Mouse (Mus musculus): ENCODE measurements around the gene Nxph4.

DNA sequence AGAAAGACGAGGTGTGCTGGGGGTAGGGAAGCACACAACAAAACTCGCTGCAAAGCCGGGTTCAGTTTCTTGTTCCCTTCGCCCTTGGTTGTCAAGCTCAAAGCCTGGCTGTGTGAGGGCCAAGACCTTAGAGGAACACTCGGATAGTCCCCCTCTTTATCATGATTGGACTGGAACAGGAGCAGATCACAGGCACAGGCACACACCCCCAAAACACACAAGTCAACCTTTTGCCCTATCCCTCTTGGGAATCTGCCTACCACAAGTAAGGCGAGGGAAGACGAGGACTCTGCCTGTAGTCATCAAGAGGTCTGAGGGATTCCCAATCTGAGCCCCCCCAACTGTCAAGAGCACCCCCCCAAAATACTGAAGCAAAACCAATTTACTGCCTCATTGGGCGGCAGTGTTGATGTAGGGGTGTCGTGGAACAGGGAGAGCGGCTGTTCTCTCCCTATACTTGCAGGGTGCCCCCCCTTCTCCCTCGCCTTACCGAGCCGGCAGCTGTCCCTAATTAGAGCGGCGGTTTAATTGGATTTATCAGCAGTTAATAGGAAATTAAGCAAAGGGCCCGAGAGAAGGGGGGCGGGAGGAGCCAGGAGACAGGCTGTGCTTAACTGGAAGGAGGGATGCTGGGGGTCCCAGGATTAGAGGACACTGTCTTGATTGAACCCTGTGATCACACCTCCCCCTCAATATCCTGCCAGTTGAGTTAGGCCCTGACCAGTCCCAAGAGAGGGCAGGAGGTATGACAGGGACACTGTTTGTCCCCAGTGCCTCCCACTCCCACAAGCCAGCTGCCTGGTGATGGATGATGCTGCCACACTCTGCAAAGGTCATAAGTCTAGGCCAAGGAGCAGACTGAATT lies 24.3 kb downstream of the Nxph4 start:
- TF ChIP-seq CTCF (IDR thresholded peaks at IDR 0.05; ENCODE audit: low read depth, low read length) (no peak), POLR2AphosphoS5 (IDR thresholded peaks at IDR 0.05; ENCODE audit: insufficient replicate concordance, low read depth, low read length) (no peak)

Measured in G1E (cell line).